Mouse (Mus musculus) liver, postnatal 0 days (tissue): ENCODE measurements at regions not wholly inside any gene's neighbourhood (a gene's known extent, or its start where the extent isn't known, plus 50 kb on each side); places are given as distances from the start of the nearest gene placed in this dataset.

Experiments used
- CTCF ChIP-seq: sonication (generic); IDR thresholded peaks from 2 replicates; pipeline ENCODE4 v1.5.1; 2016; ENCODE audit warnings: antibody characterized with exemption, low read depth
- EP300 ChIP-seq: IDR thresholded peaks from 2 replicates; pipeline ENCODE4 v1.6.1; 2016; ENCODE audit warnings: antibody characterized with exemption, low read depth, mild to moderate bottlenecking

DNA sequence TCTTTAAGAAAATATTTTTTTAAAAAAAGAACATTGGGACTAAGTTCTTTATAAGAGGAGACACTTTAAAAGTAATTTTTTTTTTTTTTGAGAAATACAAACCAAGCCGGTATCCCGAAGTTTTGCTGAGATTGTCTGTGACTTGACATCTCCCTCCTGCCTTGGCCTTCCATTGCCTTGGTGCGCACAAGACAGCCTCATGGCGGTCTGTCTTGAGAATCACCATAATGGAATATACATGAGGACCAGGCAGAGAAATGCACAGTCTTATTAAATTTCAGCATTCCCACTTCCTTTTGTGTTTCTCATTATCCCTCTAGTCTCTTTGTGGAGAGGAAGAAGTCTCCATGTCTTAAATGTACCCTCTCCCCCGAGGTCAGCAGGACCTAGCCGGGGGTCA lies 244.7 kb upstream of the Tsc22d2 start:
- no peak for TF ChIP-seq CTCF
- no peak for TF ChIP-seq EP300
